Comparison of ENCODE assay signal across 11 mouse cellular contexts in genomic region chr9:41118065-41118464, GRCm38 (mm10). TPM values are rescaled to one million over a fixed set of nuclear protein-coding genes. Genes with fewer than 3 reads are reported as not detected.
DNase-seq lines count a peak whose midpoint lies in the region; ATAC-seq and TF ChIP-seq lines count a peak whose summit lies in the region.
"Had no signal": no experiment of that assay in that cellular context is flagged by ENCODE, and none has a peak within 500 bp of the region (broad histone marks: within the 10 kb centered on the region; RNA-seq: fewer than 3 reads in every experiment).

No protein-coding gene starts in this region.

- H3K9ac ChIP-seq in heart, postnatal 0 days (replicated peaks; ENCODE audit: low read depth, low read length), result no peak overlapping the region
- H3K9ac ChIP-seq in midbrain, embryonic 13.5 days (replicated peaks), result no peak overlapping the region
- H3K9ac ChIP-seq: embryonic facial prominence, embryonic 13.5 days; limb, embryonic 13.5 days had no signal

- 0 out of 2 replicates have a peak, but pooled peaks have one; percentile 38 for TF ChIP-seq EP300 in heart, postnatal 0 days (IDR thresholded peaks at IDR 0.05; ENCODE audit: low read depth)

- no peaks in the 10 kb centered on the region for H3K9me3 ChIP-seq in heart, postnatal 0 days (replicated peaks; ENCODE audit: control insufficient read depth, low read length)
- no peaks in the 10 kb centered on the region for H3K9me3 ChIP-seq in midbrain, embryonic 13.5 days
- H3K9me3 ChIP-seq: embryonic facial prominence, embryonic 13.5 days; limb, embryonic 13.5 days had no signal

- intact Hi-C loops in heart, postnatal 25 days (cut with DNase I), result no loop called here
- intact Hi-C loops in gastrocnemius, adult 2 months (cut with DNase I), result no loop called here

- no peaks in the 10 kb centered on the region for H3K27me3 ChIP-seq in heart, postnatal 0 days (ENCODE audit: control insufficient read depth, insufficient read depth, low read length)
- no peaks in the 10 kb centered on the region for H3K27me3 ChIP-seq in midbrain, embryonic 13.5 days
- H3K27me3 ChIP-seq: embryonic facial prominence, embryonic 13.5 days; limb, embryonic 13.5 days had no signal

- no peak for DNase-seq in heart, postnatal 0 days (ENCODE audit: low spot score)
- DNase-seq in heart, postnatal 25 days (ENCODE audit: low spot score), result no peak
- peak; percentile 50 for DNase-seq in brain, adult 2 months (ENCODE audit: low read depth, low spot score)
- DNase-seq in adrenal gland, adult (ENCODE audit: inconsistent age in 2 of 2, low spot score in 1 of 2), result no peak
- no peak for DNase-seq in gastrocnemius, adult 2 months
- DNase-seq: kidney, adult 18-20 months had no signal

- H3K27ac ChIP-seq in heart, postnatal 0 days (ENCODE audit: low read depth), result peak overlapping the region; percentile 52
- no peak overlapping the region for H3K27ac ChIP-seq in midbrain, embryonic 13.5 days
- H3K27ac ChIP-seq in gastrocnemius, adult 2 months, result no peak overlapping the region
- H3K27ac ChIP-seq: embryonic facial prominence, embryonic 13.5 days; limb, embryonic 13.5 days had no signal

- no peak for TF ChIP-seq CTCF in heart, postnatal 0 days (IDR thresholded peaks at IDR 0.05; ENCODE audit: low read depth)
- no peak for TF ChIP-seq CTCF in gastrocnemius, adult 2 months (IDR thresholded peaks at IDR 0.05)

- no peak overlapping the region for H3K4me2 ChIP-seq in heart, postnatal 0 days (ENCODE audit: low read depth, low read length)
- H3K4me2 ChIP-seq in midbrain, embryonic 13.5 days (replicated peaks), result no peak overlapping the region
- H3K4me2 ChIP-seq: embryonic facial prominence, embryonic 13.5 days; limb, embryonic 13.5 days had no signal

- ATAC-seq in heart, postnatal 0 days (ENCODE audit: insufficient read depth, low read depth), result peak; percentile 71
- peak; percentile 83 for ATAC-seq in CD4-positive, CD25-positive, alpha-beta regulatory T cell, adult 4 months
- ATAC-seq in megakaryocyte progenitor cell, adult 5-6 weeks (replicated peaks; ENCODE audit: poor library complexity), result peak; percentile 91
- ATAC-seq in midbrain, embryonic 13.5 days, result no peak

- no peaks in the 10 kb centered on the region for H3K36me3 ChIP-seq in heart, postnatal 0 days (replicated peaks; ENCODE audit: control insufficient read depth, insufficient read depth, low read length)
- no peaks in the 10 kb centered on the region for H3K36me3 ChIP-seq in midbrain, embryonic 13.5 days
- H3K36me3 ChIP-seq: embryonic facial prominence, embryonic 13.5 days; limb, embryonic 13.5 days had no signal

- no peak overlapping the region for H3K4me3 ChIP-seq in heart, postnatal 0 days (ENCODE audit: low read depth, low read length)
- H3K4me3 ChIP-seq in midbrain, embryonic 13.5 days (replicated peaks), result no peak overlapping the region
- no peak overlapping the region for H3K4me3 ChIP-seq in gastrocnemius, adult 2 months
- H3K4me3 ChIP-seq: embryonic facial prominence, embryonic 13.5 days; limb, embryonic 13.5 days had no signal

- 29% methylated on average over 7 of the region's 7 CpGs for WGBS in heart, postnatal 0 days
- WGBS in midbrain, embryonic 13.5 days, result 71% methylated on average over 7 of the region's 7 CpGs

- peaks cover 20% of the 10 kb centered on the region for H3K4me1 ChIP-seq in heart, postnatal 0 days (ENCODE audit: control insufficient read depth, insufficient read depth)
- H3K4me1 ChIP-seq in midbrain, embryonic 13.5 days (replicated peaks), result peaks cover 3% of the 10 kb centered on the region; the same call in 1 of the 2 replicates

RNA-seq across cellular contexts. Expression of gene Ubash3b, which starts 43.4 kb away (rescaled TPM):
- total RNA-seq in heart, postnatal 0 days (2014; rRNA removed; ENCODE audit: low replicate concordance), result 6.6 and 10.2 TPM in 2 replicates
- 3.6 and 4.0 TPM in 2 replicates for polyA plus RNA-seq in heart, postnatal 0 days (2015; fragmentation: Nextera tagmentation; extraction: Ambion mirVana)
- total RNA-seq in heart, postnatal 25 days (2021), result 1 to 10 TPM in 1 of 2 experiments, under 1 TPM in 1; 0.99 to 1.5 TPM
- polyA plus RNA-seq in CD4-positive, CD25-positive, alpha-beta regulatory T cell, adult 4 months (2017; shearing (Covaris generic)), result 10 to 100 TPM; 25.1 to 27.5 TPM
- total RNA-seq in megakaryocyte progenitor cell, adult 5-6 weeks (2015), result 8.8 and 9.9 TPM in 2 replicates
- 5.3 and 5.8 TPM in 2 replicates for total RNA-seq in megakaryocyte progenitor cell, adult 5-6 weeks (2017)
- 12.1 and 12.6 TPM in 2 replicates for polyA plus RNA-seq in midbrain, embryonic 13.5 days (2015; fragmentation: Nextera tagmentation; extraction: Ambion mirVana)
- total RNA-seq in gastrocnemius, adult 2 months (2021), result under 1 TPM; 0.33 to 0.45 TPM
